Mouse (Mus musculus) G1E (cell line): ENCODE results near the gene Kalrn. TPM values are rescaled to one million over a fixed set of nuclear protein-coding genes. Genes with fewer than 3 reads are reported as not detected.

Experiments used
- ATAC-seq: 2 replicates; pipeline ENCODE4 v1.8.0; 2016; ENCODE audit warnings: mild to moderate bottlenecking; ENCODE audit not compliant: insufficient number of reproducible peaks, poor library complexity, low FRiP score, severe bottlenecking; ENCODE audit errors: extremely low read depth
- DNase-seq: peaks from one replicate; pipeline ENCODE4 v3.0.0; 2012; ENCODE audit warnings: low spot score
- H3K27me3 ChIP-seq: 2 replicates; pipeline ENCODE4 v1.6.1; 2012; ENCODE audit warnings: mild to moderate bottlenecking, low read length, inconsistent platforms; ENCODE audit not compliant: insufficient read depth
- H3K36me3 ChIP-seq: replicated peaks from 2 replicates; pipeline ENCODE3; 2012; ENCODE audit warnings: mild to moderate bottlenecking, inconsistent platforms
- H3K4me1 ChIP-seq: 2 replicates; pipeline ENCODE4 v1.6.1; 2012; ENCODE audit warnings: low read depth, low read length, inconsistent platforms, mixed read lengths; ENCODE audit not compliant: insufficient read depth
- H3K4me3 ChIP-seq: 2 replicates; pipeline ENCODE4 v1.5.1; 2012; ENCODE audit warnings: low read depth, mild to moderate bottlenecking, inconsistent platforms, low read length, moderate library complexity, mixed read lengths
- H3K9me3 ChIP-seq: replicated peaks from 2 replicates; pipeline ENCODE4 v1.6.1; 2012; ENCODE audit warnings: inconsistent platforms
- CTCF ChIP-seq: IDR thresholded peaks from 2 replicates; pipeline ENCODE4 v1.5.1; 2012; ENCODE audit warnings: low read depth, low read length, inconsistent platforms, mixed read lengths
- GATA1 ChIP-seq: IDR thresholded peaks from 2 replicates; pipeline ENCODE4 v1.6.1; 2012; ENCODE audit warnings: borderline replicate concordance, low read length, inconsistent platforms, mixed read lengths
- GATA2 ChIP-seq: IDR thresholded peaks from 2 replicates; pipeline ENCODE4 v1.6.1; 2012; ENCODE audit warnings: low read depth, low read length, inconsistent platforms, borderline replicate concordance
- POLR2AphosphoS5 ChIP-seq: IDR thresholded peaks from 2 replicates; pipeline ENCODE4 v1.6.1; 2012; ENCODE audit warnings: low read depth, low read length, inconsistent platforms; ENCODE audit not compliant: insufficient replicate concordance
- TAL1 ChIP-seq: conservative IDR thresholded peaks from 2 replicates; pipeline ENCODE4 v1.6.1; 2012; ENCODE audit warnings: low read depth, low read length, inconsistent platforms, mixed read lengths
- polyA plus RNA-seq: library from polyadenylated mRNA; stranded (reverse); fragments of >175 nt; gene quantifications from 2 replicates; pipeline ENCODE4 v1.2.3, GENCODE M21; 2012
- total RNA-seq, 2 experiments: library from RNA; stranded (forward) in 1 of 2; stranded (reverse) in 1 of 2; fragments of 200-1000 nt in 1 of 2; fragments of >200 nt in 1 of 2; fragmentation: Nextera tagmentation in 1 of 2; gene quantifications; 2 replicates each; pipeline ENCODE4 v1.2.3; 2014 to 2017

Gene Kalrn
- total and polyA plus RNA-seq, 3 experiments, result 0.88 to 2.8 (median 1.8) TPM

DNA sequence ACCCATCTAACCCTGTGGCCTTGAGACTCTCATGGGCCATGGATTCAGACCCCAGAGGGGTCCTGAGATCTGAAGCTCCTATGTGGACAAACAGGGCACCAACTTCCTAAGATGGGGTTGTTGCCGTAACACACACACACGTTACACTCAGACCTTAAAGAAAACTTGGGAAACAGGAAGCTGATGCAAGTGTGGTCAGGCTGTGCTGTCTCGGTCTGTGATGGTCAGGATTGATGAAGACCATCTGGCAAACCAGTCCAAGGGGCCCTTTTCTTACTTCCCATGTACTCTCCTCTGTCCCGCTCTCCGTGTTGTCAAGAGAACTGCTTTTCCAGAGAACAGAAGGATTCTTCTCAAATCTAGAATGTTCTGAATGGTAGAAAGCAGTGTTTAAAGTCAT is 651.8 kb downstream of the Kalrn start:
- H3K36me3 ChIP-seq, result no peaks in the 10 kb centered on the region
- no peak for ATAC-seq
- TF ChIP-seq CTCF (no peak), TAL1 (no peak), POLR2AphosphoS5 (no peak), GATA2 (no peak), GATA1 (no peak)
- H3K4me1 ChIP-seq, result peaks cover 15% of the 10 kb centered on the region
- DNase-seq, result no peak
- H3K27me3 ChIP-seq, result peaks cover 41% of the 10 kb centered on the region
- no peaks in the 10 kb centered on the region for H3K9me3 ChIP-seq
- no peak overlapping the region for H3K4me3 ChIP-seq

Other genes starting within 250 kb of the Kalrn start
- gene Ropn1, start 76.4 kb upstream of the Kalrn start, total RNA-seq (2014; fragmentation: Nextera tagmentation), result not detected in 2 replicates
- not detected in 2 replicates for gene Ropn1, start 76.4 kb upstream of the Kalrn start, total RNA-seq (2017)
- gene Ropn1, start 76.4 kb upstream of the Kalrn start, polyA plus RNA-seq, result not detected in 2 replicates
- 25.6 and 30.1 TPM in 2 replicates for gene Ccdc14, start 117.1 kb upstream of the Kalrn start, total RNA-seq (2014; fragmentation: Nextera tagmentation)
- 26.7 and 27.4 TPM in 2 replicates for gene Ccdc14, start 117.1 kb upstream of the Kalrn start, total RNA-seq (2017)
- 0.89 and 1.3 TPM in 2 replicates for gene Ccdc14, start 117.1 kb upstream of the Kalrn start, polyA plus RNA-seq
- not detected in 2 replicates for gene Mylk, start 171.7 kb upstream of the Kalrn start, total RNA-seq (2014; fragmentation: Nextera tagmentation)
- 0.05 and 0.06 TPM in 2 replicates for gene Mylk, start 171.7 kb upstream of the Kalrn start, total RNA-seq (2017)
- 0.06 TPM in 1 of 2 replicates, not detected in the other for gene Mylk, start 171.7 kb upstream of the Kalrn start, polyA plus RNA-seq